Comparison of ENCODE assay signal across 26 mouse cellular contexts in the genomic region with DNA sequence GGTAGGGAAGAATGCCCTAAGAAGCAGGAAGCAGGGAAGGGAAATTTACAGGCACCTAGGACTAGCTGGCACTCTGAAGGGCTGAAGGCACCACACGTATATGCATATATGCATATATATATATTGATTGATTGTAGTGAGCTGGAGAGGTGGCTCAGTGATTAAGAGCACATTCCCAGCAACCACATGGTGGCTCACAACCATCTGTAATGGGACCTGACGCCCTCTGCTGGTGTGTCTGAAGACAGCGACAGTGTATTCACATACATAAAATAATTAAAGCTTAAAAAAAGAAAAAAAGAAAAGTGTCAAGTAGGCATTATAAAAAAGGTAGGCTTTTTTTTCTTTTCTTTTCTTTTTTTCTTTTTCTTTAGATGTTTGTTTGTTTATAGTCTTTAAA.
A peak's percentile ranks its signal among the peaks of the same experiment; 100 is the strongest.
DNase-seq lines count a peak whose midpoint lies in the region; ATAC-seq and TF ChIP-seq lines count a peak whose summit lies in the region.
"Had no signal": no experiment of that assay in that cellular context is flagged by ENCODE, and none has a peak within 500 bp of the region (broad histone marks: within the 10 kb centered on the region; RNA-seq: fewer than 3 reads in every experiment).

No protein-coding gene starts in this region.

- TF ChIP-seq POLR2A in heart, adult 2 months (IDR thresholded peaks at IDR 0.05; ENCODE audit: insufficient read depth, low read depth, low read length): no peak

- TF ChIP-seq EP300 in heart, adult 2 months (IDR thresholded peaks at IDR 0.05; ENCODE audit: insufficient read depth, low read depth, low read length): no peak
- TF ChIP-seq EP300 in lung, postnatal 0 days (IDR thresholded peaks at IDR 0.05): no peak
- no peak for TF ChIP-seq EP300 in stomach, postnatal 0 days (optimal IDR thresholded peaks at IDR 0.05)

- H3K27ac ChIP-seq in heart, adult 2 months: peak overlapping the region; percentile 81; the same call in 1 of the 2 replicates
- H3K27ac ChIP-seq in kidney, postnatal 0 days: no peak overlapping the region
- H3K27ac ChIP-seq in lung, postnatal 0 days (ENCODE audit: low read length): no peak overlapping the region
- H3K27ac ChIP-seq in stomach, postnatal 0 days (replicated peaks): no peak overlapping the region
- H3K27ac ChIP-seq: forebrain, embryonic 13.5 days; hindbrain, embryonic 14.5 days; left cerebral cortex, adult 2 months; limb, embryonic 13.5 days; macrophage; midbrain, embryonic 13.5 days; neural tube, embryonic 15.5 days; stomach, embryonic 15.5 days had no signal

- peak; percentile 30 for TF ChIP-seq CTCF in heart, adult 2 months (IDR thresholded peaks at IDR 0.05)
- TF ChIP-seq CTCF in kidney, postnatal 0 days (IDR thresholded peaks at IDR 0.05; ENCODE audit: low read depth): peak; percentile 31; the same call in 1 of the 2 replicates
- TF ChIP-seq CTCF in lung, postnatal 0 days (IDR thresholded peaks at IDR 0.05): 0 out of 2 replicates have a peak, but pooled peaks have one; percentile 11
- TF ChIP-seq CTCF in stomach, postnatal 0 days (IDR thresholded peaks at IDR 0.05; ENCODE audit: low read depth): peak; percentile 35

- H3K9ac ChIP-seq in heart, adult 2 months (ENCODE audit: low read depth, low read length): no peak overlapping the region
- H3K9ac ChIP-seq in kidney, postnatal 0 days (ENCODE audit: low read depth, low read length): no peak overlapping the region
- H3K9ac ChIP-seq in lung, postnatal 0 days (replicated peaks; ENCODE audit: low read depth): no peak overlapping the region
- no peak overlapping the region for H3K9ac ChIP-seq in stomach, postnatal 0 days (ENCODE audit: low read length)
- H3K9ac ChIP-seq: forebrain, embryonic 13.5 days; hindbrain, embryonic 14.5 days; limb, embryonic 13.5 days; liver, embryonic 13.5 days; midbrain, embryonic 13.5 days; neural tube, embryonic 15.5 days; stomach, embryonic 15.5 days had no signal

- H3K36me3 ChIP-seq in heart, adult 2 months (ENCODE audit: control insufficient read depth, insufficient read depth, low read length): no peaks in the 10 kb centered on the region
- no peaks in the 10 kb centered on the region for H3K36me3 ChIP-seq in kidney, postnatal 0 days (ENCODE audit: insufficient read depth, low read length)
- H3K36me3 ChIP-seq in lung, postnatal 0 days (ENCODE audit: insufficient read depth, low read length): no peaks in the 10 kb centered on the region
- H3K36me3 ChIP-seq in stomach, postnatal 0 days (ENCODE audit: control insufficient read depth, insufficient read depth, low read length): no peaks in the 10 kb centered on the region
- H3K36me3 ChIP-seq: limb, embryonic 13.5 days; liver, embryonic 13.5 days; midbrain, embryonic 13.5 days; neural tube, embryonic 15.5 days; stomach, embryonic 15.5 days had no signal

- H3K9me3 ChIP-seq in kidney, postnatal 0 days (replicated peaks; ENCODE audit: low read length): no peaks in the 10 kb centered on the region
- H3K9me3 ChIP-seq in lung, postnatal 0 days (ENCODE audit: low read length): no peaks in the 10 kb centered on the region
- H3K9me3 ChIP-seq in stomach, postnatal 0 days (ENCODE audit: control insufficient read depth, low read length): no peaks in the 10 kb centered on the region
- H3K9me3 ChIP-seq: forebrain, embryonic 13.5 days; liver, embryonic 13.5 days; midbrain, embryonic 13.5 days; neural tube, embryonic 15.5 days; stomach, embryonic 15.5 days had no signal

- H3K27me3 ChIP-seq in heart, adult 2 months (ENCODE audit: control insufficient read depth, insufficient read depth, low read length): no peaks in the 10 kb centered on the region
- no peaks in the 10 kb centered on the region for H3K27me3 ChIP-seq in kidney, postnatal 0 days (ENCODE audit: insufficient read depth, low read length)
- H3K27me3 ChIP-seq in lung, postnatal 0 days (replicated peaks; ENCODE audit: insufficient read depth, low read length): no peaks in the 10 kb centered on the region
- no peaks in the 10 kb centered on the region for H3K27me3 ChIP-seq in stomach, postnatal 0 days (ENCODE audit: control insufficient read depth, insufficient read depth, low read length)
- H3K27me3 ChIP-seq: limb, embryonic 13.5 days; midbrain, embryonic 13.5 days; neural tube, embryonic 15.5 days; stomach, embryonic 15.5 days had no signal

- H3K4me3 ChIP-seq in heart, adult 2 months: no peak overlapping the region
- no peak overlapping the region for H3K4me3 ChIP-seq in kidney, postnatal 0 days (replicated peaks; ENCODE audit: low read depth, low read length)
- H3K4me3 ChIP-seq in lung, postnatal 0 days (ENCODE audit: low read depth, low read length): no peak overlapping the region
- H3K4me3 ChIP-seq in stomach, postnatal 0 days (ENCODE audit: low read depth, low read length): no peak overlapping the region
- H3K4me3 ChIP-seq: forebrain, embryonic 13.5 days; left cerebral cortex, adult 2 months; limb, embryonic 13.5 days; liver, embryonic 13.5 days; midbrain, embryonic 13.5 days; neural tube, embryonic 15.5 days; stomach, embryonic 15.5 days had no signal

- DNase-seq in heart, adult 2 months: no peak
- no peak for DNase-seq in heart, postnatal 25 days (ENCODE audit: low spot score)
- DNase-seq in kidney, postnatal 0 days (ENCODE audit: low spot score): no peak
- no peak for DNase-seq in kidney, adult 8-10 months
- no peak for DNase-seq in lung, postnatal 0 days (ENCODE audit: low spot score)
- DNase-seq in lung, postnatal 36 days: no peak
- no peak for DNase-seq in stomach, postnatal 0 days (ENCODE audit: low spot score)
- no peak for DNase-seq in B cell, adult 2 months
- DNase-seq: adrenal gland, adult 8-10 months; cerebellum, adult 2 months; cerebellum, postnatal 14 days; gastrocnemius, postnatal 36 days; kidney, adult 9 months; kidney, postnatal 14 days; liver, embryonic 13.5 days; retina, postnatal 1 day; right cerebral cortex, postnatal 14 days; thymus, postnatal 14 days had no signal

- H3K4me1 ChIP-seq in heart, adult 2 months (ENCODE audit: control insufficient read depth, insufficient read depth, low read length): peaks cover 6% of the 10 kb centered on the region
- peaks cover under 1% of the 10 kb centered on the region for H3K4me1 ChIP-seq in kidney, postnatal 0 days (replicated peaks; ENCODE audit: insufficient read depth, low read length)
- no peaks in the 10 kb centered on the region; the same call in 1 of the 2 replicates for H3K4me1 ChIP-seq in lung, postnatal 0 days (ENCODE audit: insufficient read depth, low read depth, low read length)
- no peaks in the 10 kb centered on the region for H3K4me1 ChIP-seq in stomach, postnatal 0 days (replicated peaks; ENCODE audit: control insufficient read depth, insufficient read depth)

- 85% methylated on average over 3 of the region's 3 CpGs for WGBS in heart, adult 2 months
- WGBS in kidney, postnatal 0 days: 79% methylated on average over 3 of the region's 3 CpGs
- WGBS in lung, postnatal 0 days: 70% methylated on average over 3 of the region's 3 CpGs
- WGBS in stomach, postnatal 0 days: 70% methylated on average over 3 of the region's 3 CpGs

- ATAC-seq in kidney, postnatal 0 days (replicated peaks; ENCODE audit: low FRiP score, low read depth): no peak
- ATAC-seq in lung, postnatal 0 days: no peak
- ATAC-seq in stomach, postnatal 0 days (ENCODE audit: low FRiP score, low TSS enrichment): no peak
- ATAC-seq: forebrain, embryonic 13.5 days; midbrain, embryonic 13.5 days had no signal

- H3K79me2 ChIP-seq in heart, adult 2 months (replicated peaks; ENCODE audit: control insufficient read depth, insufficient read depth, low read length): no peaks in the 10 kb centered on the region

- intact Hi-C loops in heart, adult 2 months (cut with DNase I): no loop called here
- intact Hi-C loops in heart, postnatal 25 days (cut with DNase I): loop anchor here (5.0 kb wide), 1 partner anchor 36 kb away; no protein-coding TSS in a partner anchor

- no peak overlapping the region for H3K4me2 ChIP-seq in kidney, postnatal 0 days (ENCODE audit: low read length)
- H3K4me2 ChIP-seq in lung, postnatal 0 days (replicated peaks; ENCODE audit: low read depth, low read length): no peak overlapping the region
- no peak overlapping the region for H3K4me2 ChIP-seq in stomach, postnatal 0 days (replicated peaks; ENCODE audit: low read depth)
- H3K4me2 ChIP-seq: forebrain, embryonic 13.5 days; hindbrain, embryonic 14.5 days; limb, embryonic 13.5 days; liver, embryonic 13.5 days; midbrain, embryonic 13.5 days; neural tube, embryonic 15.5 days; stomach, embryonic 15.5 days had no signal
